Mouse (Mus musculus): ENCODE data around the gene Tnik.

Gene Tnik

GRCm38 (mm10) chr3:28643252-28643947 lies 380.4 kb downstream of the Tnik start:
- DNase-seq, result no peak

GRCm38 (mm10) chr3:28652574-28652973 lies 389.6 kb downstream of the Tnik start:
- no peak for DNase-seq

GRCm38 (mm10) chr3:28653043-28653442 lies 390.0 kb downstream of the Tnik start:
- no peak for DNase-seq

- no peak for DNase-seq
These were observed 391.7 kb downstream of the Tnik start for GRCm38 (mm10) chr3:28654740-28655139.

- DNase-seq, result peak; percentile 56
These were observed 395.3 kb downstream of the Tnik start for GRCm38 (mm10) chr3:28658349-28658748.

GRCm38 (mm10) chr3:28680851-28681250 lies 417.8 kb downstream of the Tnik start:
- no peak for DNase-seq

GRCm38 (mm10) chr3:28681866-28682265 lies 418.9 kb downstream of the Tnik start:
- peak; percentile 35 for DNase-seq

- no peak for DNase-seq
These were observed 419.4 kb downstream of the Tnik start for GRCm38 (mm10) chr3:28682411-28682810.

- no peak for DNase-seq
These were observed 422.5 kb downstream of the Tnik start for GRCm38 (mm10) chr3:28685510-28685909.

- DNase-seq, result no peak
These were observed 431.8 kb downstream of the Tnik start for GRCm38 (mm10) chr3:28694811-28695210.

- peak; percentile 62 for DNase-seq
These were observed 432.6 kb downstream of the Tnik start for GRCm38 (mm10) chr3:28695608-28696007.

- DNase-seq, result peak; percentile 22
These were observed 433.1 kb downstream of the Tnik start for GRCm38 (mm10) chr3:28696162-28696561.

- peak; percentile 33 for DNase-seq
These were observed 434.8 kb downstream of the Tnik start, which contains the start of gene Slc2a2 for GRCm38 (mm10) chr3:28697797-28698196. Slc2a2 (plus strand) TSS chr3:28697903.

GRCm38 (mm10) chr3:28699601-28700000 lies 436.6 kb downstream of the Tnik start:
- DNase-seq, result peak; percentile 47

GRCm38 (mm10) chr3:28705522-28706137 lies 442.6 kb downstream of the Tnik start:
- DNase-seq, result peak; percentile 61

GRCm38 (mm10) chr3:28706736-28707135 lies 443.7 kb downstream of the Tnik start:
- DNase-seq, result no peak

GRCm38 (mm10) chr3:28709740-28710139 lies 446.7 kb downstream of the Tnik start:
- no peak for DNase-seq

GRCm38 (mm10) chr3:28713913-28714698 lies 451.1 kb downstream of the Tnik start:
- no peak for DNase-seq

GRCm38 (mm10) chr3:28718521-28718920 lies 455.5 kb downstream of the Tnik start:
- DNase-seq, result no peak

- no peak for DNase-seq
These were observed 458.2 kb downstream of the Tnik start for GRCm38 (mm10) chr3:28721218-28721617.

GRCm38 (mm10) chr3:28721838-28722237 lies 458.8 kb downstream of the Tnik start:
- peak; percentile 26 for DNase-seq

GRCm38 (mm10) chr3:28722531-28722930 lies 459.5 kb downstream of the Tnik start:
- DNase-seq, result no peak

- DNase-seq, result no peak
These were observed 460.5 kb downstream of the Tnik start for GRCm38 (mm10) chr3:28723534-28723933.

- no peak for DNase-seq
These were observed 462.2 kb downstream of the Tnik start for GRCm38 (mm10) chr3:28725203-28725602.

Measured in kidney, postnatal 14 days (tissue).